Mouse (Mus musculus) mammary gland, adult 2 months (tissue): ENCODE data around the gene Galnt16. TPM values are rescaled to one million over a fixed set of nuclear protein-coding genes. Genes with fewer than 3 reads are reported as not detected.

Source experiments
- polyA plus RNA-seq: library from polyadenylated mRNA; depleted of rRNA; stranded (reverse); fragments of >200 nt; gene quantifications from 2 replicates; pipeline ENCODE4 v1.2.3, GENCODE M21; 2012; ENCODE audit warnings: low replicate concordance; rRNA removed

The Galnt16 gene
- 8.3 and 9.9 TPM in 2 replicates for polyA plus RNA-seq

GRCm38 (mm10) chr12:80517977-80518376 lies at the start of gene Galnt16:
Gene Galnt16, plus strand, starts transcription at chr12:80518277.

GRCm38 (mm10) chr12:80643693-80644505 lies 125.8 kb downstream of the Galnt16 start, which contains the start of the genes Slc39a9 and Erh:
Gene Slc39a9, plus strand, starts transcription at chr12:80643883.
Gene Erh, minus strand, starts transcription at chr12:80644341.

Other genes with a start within 250 kb of the Galnt16 start
- 21.6 and 23.4 TPM in 2 replicates for gene Dcaf5, start 81.7 kb upstream of the Galnt16 start, polyA plus RNA-seq
- gene Exd2, start 55.2 kb upstream of the Galnt16 start, polyA plus RNA-seq = 8.4 and 22.0 TPM in 2 replicates
- 38.4 and 49.6 TPM in 2 replicates for gene Slc39a9, start 125.6 kb downstream of the Galnt16 start, polyA plus RNA-seq
- 11.1 and 33.7 TPM in 2 replicates for gene Erh, start 126.1 kb downstream of the Galnt16 start, polyA plus RNA-seq
- gene Plekhd1, start 174.3 kb downstream of the Galnt16 start, polyA plus RNA-seq = 0.69 and 0.91 TPM in 2 replicates
- 0.02 TPM in 1 of 2 replicates, not detected in the other for gene Ccdc177, start 242.4 kb downstream of the Galnt16 start, polyA plus RNA-seq